Mouse (Mus musculus) layer of hippocampus, adult 2 months (tissue): ENCODE data around the gene Gpx4. TPM values are rescaled to one million over a fixed set of nuclear protein-coding genes. Genes with fewer than 3 reads are reported as not detected.

ENCODE experiments used
- DNase-seq, 2 experiments: peaks; one replicate each; pipeline ENCODE4 v3.0.0; 2022; ENCODE audit warnings: low spot score in 2 of 2
- H3K27ac ChIP-seq: fragments of 200-600 bp; 2 replicates; pipeline ENCODE4 v1.8.1; 2022
- H3K4me3 ChIP-seq: fragments of 200-600 bp; 2 replicates; pipeline ENCODE4 v1.8.1; 2022; ENCODE audit warnings: mild to moderate bottlenecking
- CTCF ChIP-seq: fragments of 200-600 bp; conservative IDR thresholded peaks from 2 replicates; pipeline ENCODE4 v1.8.1; 2022; ENCODE audit warnings: antibody characterized with exemption, mild to moderate bottlenecking, moderate library complexity
- total RNA-seq, 2 experiments: library from RNA; stranded (reverse); gene quantifications; 2 replicates each; pipeline ENCODE4 v1.2.3; 2021

Gpx4 gene
- total RNA-seq, 2 experiments from 2014 or later: 440 to 464 TPM

- H3K4me3 ChIP-seq: peak overlapping the region; percentile 96; the same call in 1 of the 2 replicates
- no peak for DNase-seq
- TF ChIP-seq CTCF: no peak
- H3K27ac ChIP-seq: peak overlapping the region; percentile 1; the same call in 1 of the 2 replicates
These were observed 8.4 kb downstream of the Gpx4 start for GRCm38 (mm10) chr10:80055364-80055763.

DNA sequence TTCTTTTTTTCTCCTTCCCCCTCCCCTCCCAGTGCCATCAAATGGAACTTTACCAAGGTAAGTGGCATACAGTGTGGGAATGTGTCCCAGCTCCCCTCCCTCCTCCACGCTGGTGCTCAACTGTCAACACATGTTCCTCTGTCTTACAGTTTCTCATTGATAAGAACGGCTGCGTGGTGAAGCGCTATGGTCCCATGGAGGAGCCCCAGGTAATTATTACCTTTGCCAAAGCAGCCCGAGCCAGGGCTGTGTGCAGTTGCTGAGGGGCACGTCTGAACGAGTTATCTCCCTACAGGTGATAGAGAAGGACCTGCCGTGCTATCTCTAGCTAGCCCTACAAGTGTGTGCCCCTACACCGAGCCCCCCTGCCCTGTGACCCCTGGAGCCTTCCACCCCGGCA, 8.9 kb downstream of the Gpx4 start:
- DNase-seq: no peak
- Histone ChIP-seq H3K27ac (peak overlapping the region; percentile 1; the same call in 1 of the 2 replicates), H3K4me3 (no peak overlapping the region)
- no peak for TF ChIP-seq CTCF

- no peak for TF ChIP-seq CTCF
These were observed 9.5 kb downstream of the Gpx4 start for GRCm38 (mm10) chr10:80056506-80056905.

GRCm38 (mm10) chr10:80056976-80057682, 10.2 kb downstream of the Gpx4 start:
- no peak overlapping the region for H3K27ac ChIP-seq

More at GRCm38 (mm10) chr10:80056506-80056905, 9.5 kb downstream of the Gpx4 start:
- H3K27ac ChIP-seq: no peak overlapping the region
- DNase-seq: no peak
- H3K4me3 ChIP-seq: no peak overlapping the region

DNA sequence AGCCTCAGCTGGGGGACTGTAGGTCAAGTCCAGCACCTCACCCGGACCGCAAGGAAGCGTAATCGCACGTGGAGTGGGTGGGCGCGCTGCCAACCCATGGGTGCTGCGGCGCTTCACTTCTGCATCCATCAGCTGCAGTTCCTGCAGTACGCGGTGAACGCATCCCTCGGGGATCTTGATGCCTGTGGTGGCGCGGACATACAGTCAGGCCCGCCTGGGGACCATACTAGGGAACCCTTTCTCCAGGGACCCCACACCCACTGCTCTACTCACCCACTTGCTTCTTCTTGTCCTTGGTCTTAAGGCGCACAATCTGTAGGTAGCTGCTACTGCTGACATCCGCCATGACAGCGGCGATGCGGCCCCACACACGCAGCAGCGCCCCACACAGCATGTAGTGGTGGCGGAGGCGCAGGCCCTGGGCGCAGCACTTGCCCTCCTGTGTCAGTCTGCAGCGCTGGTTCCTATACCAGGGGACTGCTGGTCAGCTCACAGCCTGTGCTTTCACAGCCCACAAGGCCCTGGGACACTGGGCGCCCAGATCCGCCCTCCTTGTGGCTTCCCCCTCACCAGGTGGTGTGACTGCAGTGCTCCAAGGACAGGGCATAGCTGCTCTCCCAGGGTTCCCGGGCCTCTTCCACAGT, 10.8 kb downstream of the Gpx4 start:
- H3K27ac ChIP-seq: 0 out of 2 replicates have a peak overlapping the region, but pooled peaks have one; percentile 18
- no peak for TF ChIP-seq CTCF
- no peak overlapping the region for H3K4me3 ChIP-seq
- DNase-seq: no peak

More at GRCm38 (mm10) chr10:80056976-80057682, 10.2 kb downstream of the Gpx4 start:
- DNase-seq: no peak
- TF ChIP-seq CTCF: no peak
- H3K4me3 ChIP-seq: no peak overlapping the region

- H3K27ac ChIP-seq: peak overlapping the region; percentile 46; the same call in 1 of the 2 replicates
- H3K4me3 ChIP-seq: no peak overlapping the region
- DNase-seq: no peak
- no peak for TF ChIP-seq CTCF
These were observed 16.1 kb downstream of the Gpx4 start for GRCm38 (mm10) chr10:80063104-80063503.

GRCm38 (mm10) chr10:80063877-80064650, 17.1 kb downstream of the Gpx4 start:
- H3K27ac ChIP-seq: peak overlapping the region; percentile 46; the same call in 1 of the 2 replicates
- peak; percentile 38 for TF ChIP-seq CTCF
- no peak for DNase-seq
- no peak overlapping the region for H3K4me3 ChIP-seq

- no peak for TF ChIP-seq CTCF
- DNase-seq: no peak
- Histone ChIP-seq H3K4me3 (no peak overlapping the region), H3K27ac (no peak overlapping the region)
These were observed 22.3 kb downstream of the Gpx4 start for GRCm38 (mm10) chr10:80069251-80069650.

GRCm38 (mm10) chr10:80069948-80070450, 23.0 kb downstream of the Gpx4 start:
- no peak for TF ChIP-seq CTCF
- H3K27ac ChIP-seq: no peak overlapping the region
- H3K4me3 ChIP-seq: no peak overlapping the region
- no peak for DNase-seq

DNA sequence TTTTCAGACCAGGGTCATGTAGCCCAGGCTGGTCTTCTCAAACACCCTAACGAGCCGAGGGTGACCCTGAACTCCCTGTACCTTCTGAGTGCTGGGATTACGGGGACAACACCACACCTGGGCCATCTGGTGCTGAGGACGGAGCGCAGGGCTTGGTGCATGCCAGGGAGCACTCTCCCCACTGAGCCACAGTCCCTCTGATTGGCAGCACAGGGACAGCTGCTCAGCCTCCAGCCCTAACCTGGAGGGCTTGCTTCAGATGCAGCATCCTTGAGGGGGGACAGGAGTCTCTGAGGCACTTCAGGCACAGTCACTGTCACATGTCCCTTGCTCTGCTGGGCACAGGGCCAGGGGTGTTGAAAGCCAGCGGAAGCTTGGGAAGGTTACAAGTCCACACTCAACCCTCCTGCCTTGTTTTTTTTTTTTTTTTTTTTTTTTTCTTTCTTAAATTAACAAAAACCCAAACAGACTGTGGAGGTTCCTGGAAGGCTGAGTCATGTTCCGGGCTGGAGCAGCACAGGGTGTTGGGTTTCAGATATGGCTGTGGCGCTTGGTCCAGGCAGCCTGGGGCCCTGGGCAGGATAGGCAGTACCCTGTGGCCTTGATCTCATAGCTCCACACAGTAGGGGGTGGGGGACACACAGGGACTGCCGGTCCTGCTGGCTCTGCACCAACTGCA, 24.0 kb downstream of the Gpx4 start:
- peak; percentile 48 to 61 for DNase-seq
- Histone ChIP-seq H3K4me3 (no peak overlapping the region), H3K27ac (peak overlapping the region; percentile 77)
- TF ChIP-seq CTCF: no peak

GRCm38 (mm10) chr10:80071516-80071900, 24.5 kb downstream of the Gpx4 start:
- H3K4me3 ChIP-seq: no peak overlapping the region
- no peak for TF ChIP-seq CTCF
- peak overlapping the region; percentile 77 for H3K27ac ChIP-seq
- DNase-seq: no peak
